Comparison of ENCODE assay signal across 24 mouse cellular contexts in the genomic region with DNA sequence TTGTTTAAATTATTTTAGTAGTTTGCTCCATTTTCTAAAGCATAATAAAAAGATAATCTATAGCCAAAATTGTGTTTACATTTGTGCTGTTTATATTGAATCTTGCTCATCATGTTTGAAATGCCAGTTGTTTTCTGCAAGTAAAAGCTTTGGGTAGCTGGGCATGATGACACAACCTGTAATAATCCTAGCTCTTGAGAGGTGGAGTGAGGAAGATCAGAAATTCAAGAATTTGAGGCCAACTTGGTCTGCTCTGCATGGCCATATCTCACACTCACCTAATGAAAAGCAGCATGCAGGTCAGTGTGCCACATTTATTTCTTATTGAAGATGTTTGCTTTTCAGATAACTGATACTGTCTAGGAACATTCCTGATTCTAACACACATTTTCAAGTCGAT.
DNase-seq lines count a peak whose midpoint lies in the region; ATAC-seq and TF ChIP-seq lines count a peak whose summit lies in the region.
"Had no signal": no experiment of that assay in that cellular context is flagged by ENCODE, and none has a peak within 500 bp of the region (broad histone marks: within the 10 kb centered on the region; RNA-seq: fewer than 3 reads in every experiment).

No protein-coding gene starts in this region.

- TF ChIP-seq POLR2A in MEL (IDR thresholded peaks at IDR 0.05; ENCODE audit: control insufficient read depth in 1 of 2, insufficient read depth in 1 of 2, low read depth in 1 of 2, low read length in 2 of 2, poor library complexity in 1 of 2) (no peak), myocyte (IDR thresholded peaks at IDR 0.05; ENCODE audit: insufficient read length, low read depth) (no peak)

- no peaks in the 10 kb centered on the region for H3K9me3 ChIP-seq in MEL (replicated peaks; ENCODE audit: insufficient read depth, low read length)
- H3K9me3 ChIP-seq: embryonic facial prominence, embryonic 10.5 days; embryonic facial prominence, embryonic 12.5 days; forebrain, embryonic 10.5 days; forebrain, embryonic 12.5 days; G1E had no signal

- H3K4me2 ChIP-seq in myocyte (ENCODE audit: low read depth): peak overlapping the region; percentile 68
- H3K4me2 ChIP-seq: embryonic facial prominence, embryonic 12.5 days; forebrain, embryonic 12.5 days had no signal

- no peaks in the 10 kb centered on the region for H3K79me3 ChIP-seq in C2C12 (ENCODE audit: low read depth)

- no peak for ATAC-seq in erythroblast, adult 5-6 weeks (replicated peaks; ENCODE audit: low FRiP score, poor library complexity, severe bottlenecking)
- no peak for ATAC-seq in megakaryocyte, adult 5-6 weeks (ENCODE audit: poor library complexity, severe bottlenecking)
- ATAC-seq: forebrain, embryonic 14.5 days; forebrain, embryonic 16.5 days had no signal

- peak overlapping the region; percentile 49 for H3K9ac ChIP-seq in MEL (ENCODE audit: control insufficient read depth, low read depth, low read length, poor library complexity, severe bottlenecking)
- H3K9ac ChIP-seq: embryonic facial prominence, embryonic 12.5 days; forebrain, embryonic 12.5 days had no signal

- TF ChIP-seq RAD21 in MEL (IDR thresholded peaks at IDR 0.05; ENCODE audit: low read depth, low read length): no peak

- H3K36me3 ChIP-seq in C2C12 (ENCODE audit: control insufficient read depth, insufficient read depth) (no peaks in the 10 kb centered on the region), MEL (ENCODE audit: control insufficient read depth in 1 of 2, insufficient read depth in 2 of 2, low read length in 2 of 2) (peaks cover 0 to 55% of the 10 kb centered on the region in 2 experiments; a peak in 2 of 4 replicates), myocyte (ENCODE audit: control insufficient read depth, insufficient read depth) (no peaks in the 10 kb centered on the region)
- H3K36me3 ChIP-seq: embryonic facial prominence, embryonic 10.5 days; embryonic facial prominence, embryonic 12.5 days; forebrain, embryonic 10.5 days; forebrain, embryonic 12.5 days; G1E had no signal

- peak; percentile 51 for DNase-seq in 3T3-L1 (ENCODE audit: low read depth, low spot score)
- peak; percentile 57 for DNase-seq in MEL (ENCODE audit: low read depth, low spot score)
- DNase-seq in adrenal gland, postnatal 4 days (ENCODE audit: low spot score in 2 of 2): no peak
- no peak for DNase-seq in gastrocnemius, postnatal 4 days (ENCODE audit: low spot score in 2 of 2)
- DNase-seq: adrenal gland, adult 2 months; adrenal gland, postnatal 10 days; adrenal gland, postnatal 25 days; cerebellum, adult 11-12 months; cerebellum, adult 2 months; cerebellum, adult 9-10 months; cerebellum, postnatal 10 days; cerebellum, postnatal 25 days had no signal

- no peak; a peak in 1 of 4 replicates for TF ChIP-seq EP300 in MEL (IDR thresholded peaks at IDR 0.05; ENCODE audit: low read depth in 1 of 2, low read length in 2 of 2)

- H3ac ChIP-seq in C2C12 (ENCODE audit: control insufficient read depth, insufficient read length, low read depth) (no peak overlapping the region), myocyte (ENCODE audit: control insufficient read depth, insufficient read length) (no peak overlapping the region)

- peaks cover 18 to 43% of the 10 kb centered on the region in 2 experiments for H3K4me1 ChIP-seq in MEL (ENCODE audit: control insufficient read depth in 1 of 2, insufficient read depth in 2 of 2, low read length in 2 of 2)
- H3K4me1 ChIP-seq: embryonic facial prominence, embryonic 10.5 days; embryonic facial prominence, embryonic 12.5 days had no signal

- H3K4me3 ChIP-seq in C2C12 (ENCODE audit: insufficient read depth, poor library complexity, severe bottlenecking) (no peak overlapping the region), MEL (ENCODE audit: control insufficient read depth in 1 of 2, insufficient read depth in 1 of 2, low read depth in 2 of 2, low read length in 2 of 2) (peak overlapping the region in 1 of 2 experiments; percentile 50; a peak in 2 of 4 replicates), myocyte (peak overlapping the region; percentile 1)
- H3K4me3 ChIP-seq: embryonic facial prominence, embryonic 10.5 days; embryonic facial prominence, embryonic 12.5 days; erythroblast, embryonic 14.5 days; forebrain, embryonic 10.5 days; forebrain, embryonic 12.5 days had no signal

- peak overlapping the region; percentile 88 for H3K27ac ChIP-seq in MEL (ENCODE audit: control insufficient read depth, low read depth, low read length)
- H3K27ac ChIP-seq: embryonic facial prominence, embryonic 10.5 days; embryonic facial prominence, embryonic 12.5 days; forebrain, embryonic 10.5 days; forebrain, embryonic 12.5 days had no signal

- TF ChIP-seq CTCF in C2C12 (IDR thresholded peaks at IDR 0.05; ENCODE audit: control insufficient read depth, insufficient read depth, insufficient read length): no peak
- TF ChIP-seq CTCF in MEL (IDR thresholded peaks at IDR 0.05 in 2 of 3, conservative IDR thresholded peaks at IDR 0.05 in 1 of 3; ENCODE audit: control insufficient read depth in 1 of 3, insufficient read depth in 1 of 3, low read depth in 2 of 3, low read length in 3 of 3, poor library complexity in 1 of 3, severe bottlenecking in 1 of 3): no peak

- peaks cover 5% of the 10 kb centered on the region for H3K79me2 ChIP-seq in C2C12 (ENCODE audit: control insufficient read depth, insufficient read depth)
- peaks cover 11% of the 10 kb centered on the region for H3K79me2 ChIP-seq in MEL (ENCODE audit: control insufficient read depth, insufficient read depth, low read length, poor library complexity)
- peaks cover 3% of the 10 kb centered on the region for H3K79me2 ChIP-seq in myocyte (ENCODE audit: control insufficient read depth, insufficient read depth)

- no peaks in the 10 kb centered on the region for H3K27me3 ChIP-seq in C2C12 (ENCODE audit: control insufficient read depth, insufficient read depth, insufficient read length)
- no peaks in the 10 kb centered on the region for H3K27me3 ChIP-seq in MEL (ENCODE audit: control insufficient read depth in 1 of 2, insufficient read depth in 2 of 2, low read length in 2 of 2)
- no peaks in the 10 kb centered on the region for H3K27me3 ChIP-seq in myocyte (ENCODE audit: control insufficient read depth, insufficient read depth, insufficient read length)
- H3K27me3 ChIP-seq: embryonic facial prominence, embryonic 12.5 days; forebrain, embryonic 12.5 days had no signal

TF ChIP-seq in C2C12, 6 proteins besides CTCF, POLR2A, EP300 and RAD21:
- TF ChIP-seq MYOG (IDR thresholded peaks at IDR 0.05; ENCODE audit: control insufficient read depth, extremely low read depth, insufficient read length) (no peak), CEBPB (IDR thresholded peaks at IDR 0.05; ENCODE audit: low read depth) (peak; percentile 31)

TF ChIP-seq in MEL, 35 proteins besides CTCF, POLR2A, EP300 and RAD21:
- TF ChIP-seq ETS1 (IDR thresholded peaks at IDR 0.05; ENCODE audit: low read depth, low read length): peak; percentile 31; the same call in 1 of the 2 replicates
- 0 out of 2 replicates have a peak, but pooled peaks have one; percentile 6 for TF ChIP-seq CHD1 (IDR thresholded peaks at IDR 0.05; ENCODE audit: low read depth, low read length)
- TF ChIP-seq CHD2 (IDR thresholded peaks at IDR 0.05; ENCODE audit: low read length): no peak

TF ChIP-seq in myocyte, 11 proteins besides CTCF, POLR2A, EP300 and RAD21:
- TF ChIP-seq SRF (IDR thresholded peaks at IDR 0.05; ENCODE audit: control insufficient read depth, insufficient read length, low read depth) (no peak), CEBPB (IDR thresholded peaks at IDR 0.05; ENCODE audit: insufficient read depth, poor library complexity, severe bottlenecking) (peak; percentile 92)

Comparison
In these comparisons a context has a peak if more than half of its experiments do, and no peak if none do; other contexts are left out.
1. DNase-seq: peak in 3T3-L1 (single experiment) and MEL (single experiment); none in adrenal gland, postnatal 4 days (0 of 2) and gastrocnemius, postnatal 4 days (0 of 2).